Comparison of ENCODE assay signal across 8 mouse cellular contexts in the genomic region with DNA sequence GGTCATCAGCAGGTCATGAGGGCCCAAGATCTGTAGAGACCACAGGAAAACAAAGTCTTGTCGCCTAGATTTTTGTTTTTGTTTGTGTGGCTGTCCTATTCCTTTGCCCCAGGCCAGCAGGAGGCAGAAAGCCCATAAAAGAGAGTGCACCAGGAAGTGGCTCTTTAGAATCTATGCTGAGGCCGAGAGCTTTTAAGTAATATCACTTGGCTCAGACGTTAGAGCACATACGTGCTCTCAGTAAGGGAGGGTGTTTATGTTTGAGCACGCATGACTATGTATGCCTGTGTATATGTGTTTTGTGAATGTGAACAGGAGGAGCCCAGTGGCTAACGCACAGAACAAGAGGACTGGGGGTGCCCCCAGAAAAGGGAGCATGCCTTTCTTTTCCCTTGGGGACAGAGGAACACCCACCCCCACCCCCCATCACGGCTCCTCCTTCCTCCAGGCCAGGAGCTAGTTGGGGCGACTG. TPM values are rescaled to one million over a fixed set of nuclear protein-coding genes. Genes with fewer than 3 reads are reported as not detected.
DNase-seq lines count a peak whose midpoint lies in the region; ATAC-seq and TF ChIP-seq lines count a peak whose summit lies in the region.

No protein-coding gene starts in this region.

- ATAC-seq in heart, postnatal 0 days (ENCODE audit: insufficient read depth, low read depth): no peak
- ATAC-seq in embryonic facial prominence, embryonic 12.5 days (ENCODE audit: insufficient number of reproducible peaks, insufficient read depth, low FRiP score, low TSS enrichment): no peak
- ATAC-seq in limb, embryonic 11.5 days (ENCODE audit: insufficient number of reproducible peaks, low FRiP score, low TSS enrichment, low read depth): no peak
- no peak for ATAC-seq in neural tube, embryonic 15.5 days (ENCODE audit: low FRiP score)

- peak overlapping the region; percentile 84 for H3K4me2 ChIP-seq in heart, postnatal 0 days (ENCODE audit: low read depth, low read length)
- H3K4me2 ChIP-seq in embryonic facial prominence, embryonic 12.5 days (replicated peaks): peak overlapping the region; percentile 84
- peak overlapping the region; percentile 73 for H3K4me2 ChIP-seq in limb, embryonic 11.5 days (ENCODE audit: low read depth, severe bottlenecking)
- H3K4me2 ChIP-seq in neural tube, embryonic 15.5 days: peak overlapping the region; percentile 75

- H3K9ac ChIP-seq in heart, postnatal 0 days (replicated peaks; ENCODE audit: low read depth, low read length): peak overlapping the region; percentile 27; the same call in 1 of the 2 replicates
- no peak overlapping the region for H3K9ac ChIP-seq in embryonic facial prominence, embryonic 12.5 days
- H3K9ac ChIP-seq in limb, embryonic 11.5 days (ENCODE audit: low read length): no peak overlapping the region; the same call in 1 of the 2 replicates
- no peak overlapping the region for H3K9ac ChIP-seq in neural tube, embryonic 15.5 days (replicated peaks)

- H3K36me3 ChIP-seq in heart, postnatal 0 days (replicated peaks; ENCODE audit: control insufficient read depth, insufficient read depth, low read length): no peaks in the 10 kb centered on the region
- no peaks in the 10 kb centered on the region for H3K36me3 ChIP-seq in embryonic facial prominence, embryonic 12.5 days
- no peaks in the 10 kb centered on the region for H3K36me3 ChIP-seq in limb, embryonic 11.5 days (ENCODE audit: control insufficient read depth, insufficient read depth, low read length)
- no peaks in the 10 kb centered on the region for H3K36me3 ChIP-seq in neural tube, embryonic 15.5 days

- H3K9me3 ChIP-seq in heart, postnatal 0 days (replicated peaks; ENCODE audit: control insufficient read depth, low read length): no peaks in the 10 kb centered on the region
- no peaks in the 10 kb centered on the region for H3K9me3 ChIP-seq in embryonic facial prominence, embryonic 12.5 days
- no peaks in the 10 kb centered on the region for H3K9me3 ChIP-seq in limb, embryonic 11.5 days (ENCODE audit: control insufficient read depth, low read length)
- no peaks in the 10 kb centered on the region for H3K9me3 ChIP-seq in neural tube, embryonic 15.5 days (replicated peaks)

- no peaks in the 10 kb centered on the region for H3K27me3 ChIP-seq in heart, postnatal 0 days (ENCODE audit: control insufficient read depth, insufficient read depth, low read length)
- H3K27me3 ChIP-seq in embryonic facial prominence, embryonic 12.5 days: peaks cover 12% of the 10 kb centered on the region
- H3K27me3 ChIP-seq in limb, embryonic 11.5 days (ENCODE audit: control insufficient read depth, insufficient read depth, low read length): no peaks in the 10 kb centered on the region
- H3K27me3 ChIP-seq in neural tube, embryonic 15.5 days (replicated peaks): peaks cover 26% of the 10 kb centered on the region

- peak overlapping the region; percentile 48 for H3K4me3 ChIP-seq in heart, postnatal 0 days (ENCODE audit: low read depth, low read length)
- peak overlapping the region; percentile 39 for H3K4me3 ChIP-seq in embryonic facial prominence, embryonic 12.5 days
- no peak overlapping the region for H3K4me3 ChIP-seq in limb, embryonic 11.5 days (ENCODE audit: low read depth, low read length)
- no peak overlapping the region for H3K4me3 ChIP-seq in neural tube, embryonic 15.5 days (replicated peaks)

- WGBS in heart, postnatal 0 days: 20% methylated on average over 8 of the region's 8 CpGs
- WGBS in embryonic facial prominence, embryonic 12.5 days: 9% methylated on average over 8 of the region's 8 CpGs
- WGBS in limb, embryonic 11.5 days: 8% methylated on average over 8 of the region's 8 CpGs
- 5% methylated on average over 8 of the region's 8 CpGs for WGBS in neural tube, embryonic 15.5 days

- TF ChIP-seq CTCF in heart, postnatal 0 days (IDR thresholded peaks at IDR 0.05; ENCODE audit: low read depth): no peak; the same call in 1 of the 2 replicates

- DNase-seq in heart, postnatal 0 days (ENCODE audit: low spot score): peak; percentile 38
- no peak for DNase-seq in heart, adult 8-10 months (ENCODE audit: low spot score)
- no peak for DNase-seq in limb, embryonic 11.5 days (ENCODE audit: low spot score)
- DNase-seq in cerebellum, postnatal 14 days: no peak
- DNase-seq in frontal cortex, postnatal 25 days (ENCODE audit: low spot score in 2 of 2): no peak
- DNase-seq in right cerebral cortex, postnatal 14 days: no peak

- peaks cover 12% of the 10 kb centered on the region; the same call in 1 of the 2 replicates for H3K4me1 ChIP-seq in heart, postnatal 0 days (ENCODE audit: control insufficient read depth, insufficient read depth)
- peaks cover 18% of the 10 kb centered on the region for H3K4me1 ChIP-seq in embryonic facial prominence, embryonic 12.5 days
- peaks cover 13% of the 10 kb centered on the region for H3K4me1 ChIP-seq in limb, embryonic 11.5 days (ENCODE audit: control insufficient read depth, insufficient read depth, low read length)
- H3K4me1 ChIP-seq in neural tube, embryonic 15.5 days: peaks cover 16% of the 10 kb centered on the region

- no peak for TF ChIP-seq EP300 in heart, postnatal 0 days (IDR thresholded peaks at IDR 0.05; ENCODE audit: low read depth)

- peak overlapping the region; percentile 14; the same call in 1 of the 2 replicates for H3K27ac ChIP-seq in heart, postnatal 0 days (ENCODE audit: low read depth)
- 0 out of 2 replicates have a peak overlapping the region, but pooled peaks have one; percentile 2 for H3K27ac ChIP-seq in embryonic facial prominence, embryonic 12.5 days
- no peak overlapping the region for H3K27ac ChIP-seq in limb, embryonic 11.5 days (replicated peaks; ENCODE audit: low read depth, low read length)
- H3K27ac ChIP-seq in neural tube, embryonic 15.5 days (replicated peaks): no peak overlapping the region

RNA-seq across cellular contexts. Expression of gene Ttll10, which starts 17.7 kb away (rescaled TPM):
- not detected in 2 replicates for total RNA-seq in heart, postnatal 0 days (2014; rRNA removed; ENCODE audit: low replicate concordance)
- 0.08 TPM in 1 of 2 replicates, not detected in the other for polyA plus RNA-seq in heart, postnatal 0 days (2015; fragmentation: Nextera tagmentation; extraction: Ambion mirVana)
- under 1 TPM in 1 of 4 experiments, not detected in 3; 0.28 TPM for total RNA-seq in heart, adult 8-10 months (2022)
- polyA plus RNA-seq in embryonic facial prominence, embryonic 12.5 days (2016; fragmentation: Nextera tagmentation; extraction: Ambion mirVana): 1.0 and 1.5 TPM in 2 replicates
- polyA plus RNA-seq in limb, embryonic 11.5 days (2014; fragmentation: Nextera tagmentation; extraction: Ambion mirVana): 0.33 and 0.55 TPM in 2 replicates
- polyA plus RNA-seq in neural tube, embryonic 15.5 days (2015; fragmentation: Nextera tagmentation; extraction: Ambion mirVana): 0.64 TPM in 1 of 2 replicates, not detected in the other

RNA-seq across cellular contexts. Expression of gene 9430015G10Rik, which starts 32.8 kb away (rescaled TPM):
- 6.7 and 14.6 TPM in 2 replicates for total RNA-seq in heart, postnatal 0 days (2014; rRNA removed; ENCODE audit: low replicate concordance)
- polyA plus RNA-seq in heart, postnatal 0 days (2015; fragmentation: Nextera tagmentation; extraction: Ambion mirVana): 3.8 and 4.3 TPM in 2 replicates
- 1 to 10 TPM; 2.1 to 3.3 (median 2.3) TPM for total RNA-seq in heart, adult 8-10 months (2022)
- 54.8 and 55.5 TPM in 2 replicates for polyA plus RNA-seq in embryonic facial prominence, embryonic 12.5 days (2016; fragmentation: Nextera tagmentation; extraction: Ambion mirVana)
- 61.9 and 71.4 TPM in 2 replicates for polyA plus RNA-seq in limb, embryonic 11.5 days (2014; fragmentation: Nextera tagmentation; extraction: Ambion mirVana)
- 23.5 and 27.3 TPM in 2 replicates for polyA plus RNA-seq in neural tube, embryonic 15.5 days (2015; fragmentation: Nextera tagmentation; extraction: Ambion mirVana)

RNA-seq across cellular contexts. Expression of gene Tnfrsf18, which starts 51.0 kb away (rescaled TPM):
- total RNA-seq in heart, postnatal 0 days (2014; rRNA removed; ENCODE audit: low replicate concordance): 2.2 TPM in 1 of 2 replicates, not detected in the other
- polyA plus RNA-seq in heart, postnatal 0 days (2015; fragmentation: Nextera tagmentation; extraction: Ambion mirVana): 0.88 and 1.00 TPM in 2 replicates
- total RNA-seq in heart, adult 8-10 months (2022): under 1 TPM in 2 of 4 experiments, not detected in 2; 0.25 to 0.75 TPM
- polyA plus RNA-seq in embryonic facial prominence, embryonic 12.5 days (2016; fragmentation: Nextera tagmentation; extraction: Ambion mirVana): 1.9 and 2.3 TPM in 2 replicates
- 0.62 and 0.65 TPM in 2 replicates for polyA plus RNA-seq in limb, embryonic 11.5 days (2014; fragmentation: Nextera tagmentation; extraction: Ambion mirVana)
- polyA plus RNA-seq in neural tube, embryonic 15.5 days (2015; fragmentation: Nextera tagmentation; extraction: Ambion mirVana): 1.8 and 3.3 TPM in 2 replicates

RNA-seq across cellular contexts. Expression of gene Rnf223, which starts 53.4 kb away (rescaled TPM):
- not detected in 2 replicates for total RNA-seq in heart, postnatal 0 days (2014; rRNA removed; ENCODE audit: low replicate concordance)
- polyA plus RNA-seq in heart, postnatal 0 days (2015; fragmentation: Nextera tagmentation; extraction: Ambion mirVana): not detected in 2 replicates
- under 1 TPM in 1 of 4 experiments, not detected in 3; 0.09 TPM for total RNA-seq in heart, adult 8-10 months (2022)
- 0.43 and 0.61 TPM in 2 replicates for polyA plus RNA-seq in embryonic facial prominence, embryonic 12.5 days (2016; fragmentation: Nextera tagmentation; extraction: Ambion mirVana)
- polyA plus RNA-seq in limb, embryonic 11.5 days (2014; fragmentation: Nextera tagmentation; extraction: Ambion mirVana): 0.81 and 1.0 TPM in 2 replicates
- 0.37 and 0.43 TPM in 2 replicates for polyA plus RNA-seq in neural tube, embryonic 15.5 days (2015; fragmentation: Nextera tagmentation; extraction: Ambion mirVana)

Comparison
In these comparisons a context has a peak if more than half of its experiments do, and no peak if none do; other contexts are left out.
1. H3K27ac ChIP-seq: peak in heart, postnatal 0 days (single experiment) and embryonic facial prominence, embryonic 12.5 days (single experiment); none in limb, embryonic 11.5 days (single experiment) and neural tube, embryonic 15.5 days (single experiment).
2. H3K4me3 ChIP-seq: peak in heart, postnatal 0 days (single experiment) and embryonic facial prominence, embryonic 12.5 days (single experiment); none in limb, embryonic 11.5 days (single experiment) and neural tube, embryonic 15.5 days (single experiment).
3. Peak in every context shown above with its lines, with median percentiles within 50 percentile points of each other: H3K4me2 ChIP-seq.